Mouse (Mus musculus): ENCODE data around the gene Rtkn2. TPM values are rescaled to one million over a fixed set of nuclear protein-coding genes. Genes with fewer than 3 reads are reported as not detected.
"Not testable (repeated sequence)": the region's sequence is repeated elsewhere in the genome, so short reads cannot be mapped to it uniquely, and the experiment has no call there.

The Rtkn2 gene
- total RNA-seq, 2 experiments from 2014 or later = 5.5 to 5.9 TPM

DNA sequence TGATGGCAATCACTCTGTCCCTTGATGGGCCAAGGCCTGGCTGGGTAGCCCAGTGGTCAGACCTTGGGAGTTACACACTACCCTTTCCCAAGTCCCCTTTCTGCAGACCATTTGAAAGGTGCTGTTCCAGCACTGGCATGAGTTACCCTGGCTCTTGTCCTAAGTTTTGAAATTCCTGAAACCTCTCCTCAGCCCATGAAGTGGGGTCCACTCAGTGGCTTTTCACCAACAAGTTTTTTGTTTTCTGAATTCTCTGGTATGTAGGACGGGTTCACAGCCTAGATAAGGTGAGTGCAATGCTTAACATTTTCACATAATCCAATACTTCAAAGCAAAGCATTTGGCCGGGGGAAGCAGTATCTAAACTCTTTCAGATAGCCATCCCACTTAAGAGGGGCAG lies 115.8 kb downstream of the Rtkn2 start:
- intact Hi-C loops (cut with DNase I) = no loop called here
- no peak for DNase-seq (ENCODE audit: low spot score in 2 of 2)

GRCm38 (mm10) chr10:68096395-68096794 lies 117.0 kb downstream of the Rtkn2 start:
- no peak for DNase-seq (ENCODE audit: low spot score in 2 of 2)
- intact Hi-C loops (cut with DNase I) = no loop called here

- intact Hi-C loops (cut with DNase I) = no loop called here
Observed at GRCm38 (mm10) chr10:68097821-68098675, 118.7 kb downstream of the Rtkn2 start.

GRCm38 (mm10) chr10:68099801-68100200 lies 120.4 kb downstream of the Rtkn2 start:
- intact Hi-C loops (cut with DNase I); DNase-seq (ENCODE audit: low spot score in 2 of 2): not testable (repeated sequence)

More at GRCm38 (mm10) chr10:68097821-68098675, 118.7 kb downstream of the Rtkn2 start:
- DNase-seq (ENCODE audit: low spot score in 2 of 2) = no peak

DNA sequence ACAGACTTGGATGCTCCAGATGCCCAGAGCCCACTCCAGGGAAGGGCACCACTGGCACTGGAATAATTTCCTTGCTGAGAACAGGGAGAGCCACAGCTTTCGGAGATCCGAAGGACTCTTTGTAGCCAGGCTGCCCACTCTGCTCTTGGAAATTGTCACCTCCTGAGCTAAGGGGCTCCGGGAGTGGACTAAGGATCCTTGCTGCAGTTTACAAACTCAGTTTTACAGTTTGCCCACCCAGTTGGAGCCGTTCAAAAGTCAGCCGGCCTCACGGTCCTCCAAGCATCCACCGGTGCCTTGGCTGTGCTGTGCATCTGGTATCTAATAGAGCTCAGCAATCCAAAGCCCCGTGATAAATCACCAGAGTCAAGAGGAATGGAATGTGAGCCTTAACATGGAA lies 121.1 kb downstream of the Rtkn2 start:
- DNase-seq (ENCODE audit: low spot score in 2 of 2) = no peak
- intact Hi-C loops (cut with DNase I) = no loop called here

DNA sequence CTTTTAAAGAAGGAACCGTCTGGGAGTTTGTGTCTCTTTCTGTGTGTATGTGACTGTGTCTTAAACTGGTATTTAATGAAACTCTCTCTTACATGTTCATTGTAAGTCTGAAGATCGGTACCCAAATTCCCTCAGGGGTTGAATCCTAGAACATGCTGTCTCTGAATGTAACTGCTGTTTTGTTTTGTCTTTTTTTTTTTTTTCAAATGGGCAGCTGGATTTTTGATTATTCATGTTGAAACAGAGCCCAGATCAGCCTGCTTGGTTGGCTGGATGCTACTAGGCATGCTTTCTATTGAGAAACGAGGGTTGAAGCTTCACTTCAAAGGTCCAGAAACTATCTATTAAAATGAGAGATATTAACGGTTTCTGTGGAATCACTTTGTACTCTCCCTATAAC lies 121.9 kb downstream of the Rtkn2 start:
- DNase-seq (ENCODE audit: low spot score in 2 of 2) = no peak
- intact Hi-C loops (cut with DNase I) = no loop called here

DNA sequence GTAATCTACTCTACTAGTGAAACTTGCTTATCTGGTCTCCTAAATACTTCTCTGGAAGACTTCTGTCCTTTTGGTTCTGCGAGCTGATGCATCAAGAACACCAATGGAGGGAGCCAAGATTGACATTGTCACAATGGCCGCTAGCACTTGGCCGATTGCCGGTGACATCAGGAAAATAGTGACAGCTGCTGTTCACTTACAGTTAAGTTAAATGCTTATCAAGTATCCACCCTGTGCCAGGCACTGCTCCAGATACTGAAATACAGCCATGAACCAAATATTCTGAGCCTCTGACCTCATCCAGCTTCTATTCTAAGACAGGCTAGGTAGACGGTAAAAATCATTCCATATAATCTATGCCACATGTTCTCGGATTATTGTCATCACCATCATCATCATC lies 123.2 kb downstream of the Rtkn2 start:
- intact Hi-C loops (cut with DNase I) = no loop called here

GRCm38 (mm10) chr10:68103078-68103855 lies 123.9 kb downstream of the Rtkn2 start:
- intact Hi-C loops (cut with DNase I) = no loop called here
- DNase-seq (ENCODE audit: low spot score in 2 of 2) = no peak

More for the DNA sequence above, 123.2 kb downstream of the Rtkn2 start:
- DNase-seq (ENCODE audit: low spot score in 2 of 2) = no peak

GRCm38 (mm10) chr10:68103988-68104387 lies 124.6 kb downstream of the Rtkn2 start:
- DNase-seq (ENCODE audit: low spot score in 2 of 2) = peak; percentile 18 to 35
- intact Hi-C loops (cut with DNase I) = no loop called here

- DNase-seq (ENCODE audit: low spot score in 2 of 2) = no peak
- intact Hi-C loops (cut with DNase I) = no loop called here
Observed at GRCm38 (mm10) chr10:68104481-68104880, 125.1 kb downstream of the Rtkn2 start.

- intact Hi-C loops (cut with DNase I) = no loop called here
Observed at GRCm38 (mm10) chr10:68104881-68105781, 125.8 kb downstream of the Rtkn2 start.

GRCm38 (mm10) chr10:68106351-68106950 lies 127.1 kb downstream of the Rtkn2 start:
- no peak for DNase-seq (ENCODE audit: low spot score in 2 of 2)
- intact Hi-C loops (cut with DNase I) = no loop called here

More at GRCm38 (mm10) chr10:68104881-68105781, 125.8 kb downstream of the Rtkn2 start:
- DNase-seq (ENCODE audit: low spot score in 2 of 2) = no peak

GRCm38 (mm10) chr10:68107716-68108115 lies 128.3 kb downstream of the Rtkn2 start:
- intact Hi-C loops (cut with DNase I) = no loop called here
- no peak for DNase-seq (ENCODE audit: low spot score in 2 of 2)

Other genes starting within 250 kb of the Rtkn2 start
- gene Zfp365, start 66.9 kb upstream of the Rtkn2 start, total RNA-seq (2021) = 100 to 1,000 TPM; 454 to 507 TPM